Mouse (Mus musculus): Measurements from ENCODE around the gene Slc35f6.

DNA sequence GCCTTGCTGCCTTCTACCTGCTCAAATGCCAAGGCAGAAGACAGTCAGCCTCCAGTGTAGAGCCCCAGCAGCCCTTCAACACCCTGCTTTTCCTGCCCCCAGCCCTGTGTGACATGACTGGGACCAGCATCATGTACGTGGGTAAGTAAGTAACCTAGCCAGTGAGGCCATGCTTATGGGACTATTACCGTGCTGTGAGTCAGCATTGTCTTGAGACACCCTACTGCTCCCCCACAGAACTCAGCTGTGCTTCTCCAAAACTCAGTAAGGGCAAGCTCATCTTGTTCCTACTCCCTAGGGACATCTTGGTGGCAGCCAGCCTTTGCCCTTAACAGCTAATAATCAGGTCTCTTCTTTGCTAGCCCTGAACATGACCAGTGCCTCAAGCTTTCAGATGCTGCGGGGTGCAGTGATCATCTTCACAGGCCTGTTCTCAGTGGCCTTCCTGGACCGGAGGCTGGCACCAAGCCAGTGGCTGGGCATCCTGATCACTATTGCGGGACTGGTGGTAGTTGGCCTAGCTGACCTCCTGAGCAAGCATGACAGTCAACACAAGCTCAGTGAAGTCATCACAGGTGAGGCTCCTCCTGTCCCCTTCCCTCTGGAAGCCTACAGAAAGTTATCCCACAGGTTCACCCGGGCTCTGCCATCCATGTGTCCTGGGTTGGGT is 7.9 kb downstream of the Slc35f6 start:
- no peak for TF ChIP-seq POLR2A (IDR thresholded peaks at IDR 0.05; ENCODE audit: borderline replicate concordance, extremely low read depth, low read depth, low read length)
- TF ChIP-seq CTCF (IDR thresholded peaks at IDR 0.05; ENCODE audit: insufficient read depth, low read length) = no peak
